Mouse (Mus musculus) urinary bladder, postnatal 0 days (tissue): Measurements from ENCODE around the gene Gm3411. TPM values are rescaled to one million over a fixed set of nuclear protein-coding genes. Genes with fewer than 3 reads are reported as not detected.

Experiments used
- polyA plus RNA-seq: library from polyadenylated mRNA; unstranded; fragments of >200 nt; fragmentation: Nextera tagmentation; extraction: Ambion mirVana; gene quantifications from 2 replicates; pipeline ENCODE4 v1.2.1, GENCODE M21; 2015

Gene Gm3411
- polyA plus RNA-seq, result 1.4 and 1.5 TPM in 2 replicates

DNA sequence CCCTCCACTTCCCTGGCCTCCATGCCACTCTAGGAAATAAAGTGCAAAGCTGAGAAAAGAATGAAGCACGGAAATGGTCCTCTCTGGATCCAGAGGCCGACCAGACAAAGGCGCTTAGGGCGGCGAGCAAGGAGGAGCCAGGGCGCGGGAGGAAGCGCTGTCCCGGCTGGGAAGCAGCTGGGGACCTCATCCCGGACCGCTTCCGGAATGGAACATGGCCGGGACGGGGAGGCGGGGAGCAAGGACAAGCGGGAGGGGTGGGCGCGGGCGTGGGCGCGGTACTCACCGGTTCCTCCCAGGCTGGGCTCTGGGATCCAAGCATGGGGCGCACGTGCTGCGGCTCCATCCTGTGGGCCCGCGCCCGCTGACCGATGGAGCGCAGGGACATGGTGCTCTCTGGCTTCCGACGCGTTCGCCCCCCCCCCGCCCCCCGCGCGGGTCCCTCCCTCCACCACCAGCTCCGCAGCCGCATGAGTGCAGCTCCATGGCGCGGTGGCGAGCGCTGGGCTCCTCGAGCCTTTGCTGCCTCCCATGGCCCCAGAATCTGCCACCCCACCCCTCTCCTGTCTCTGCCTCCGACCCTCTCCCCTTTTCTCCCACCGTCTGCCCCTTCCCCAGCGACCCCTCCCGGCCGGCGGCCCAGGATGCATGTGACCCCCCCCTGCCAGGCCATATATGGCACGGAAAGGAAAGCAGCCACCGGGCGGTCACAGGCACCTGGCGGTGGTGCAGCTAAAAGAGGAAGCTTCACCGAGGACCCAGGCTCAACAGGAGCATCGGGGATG lies at the start of gene Gm3411:
TSS of gene Gm3411 (minus strand) at position 320 of the 785 bp plus-strand sequence.

DNA sequence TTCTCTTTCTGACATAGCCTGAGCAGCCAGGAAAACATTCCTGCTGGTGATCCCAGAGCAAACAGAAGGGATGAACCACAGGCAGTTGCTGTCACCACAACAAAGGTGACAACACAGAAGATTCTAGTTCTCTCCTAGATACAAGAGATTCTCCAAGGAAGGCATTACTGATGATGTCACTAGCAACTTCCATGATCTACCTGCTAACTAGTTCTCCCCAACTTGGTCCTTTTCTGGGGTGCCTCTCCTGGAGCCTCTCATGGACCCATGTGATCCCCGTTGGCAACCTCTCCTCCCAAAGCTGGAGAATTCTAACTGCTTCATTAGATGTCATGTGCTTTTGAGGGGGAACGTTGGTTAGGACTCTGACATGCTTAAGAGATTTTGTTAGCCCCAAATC lies 17.7 kb upstream of the Gm3411 start, which contains the start of gene Gm21103:
TSS of gene Gm21103 (minus strand) at position 101 of the 400 bp plus-strand sequence.

DNA sequence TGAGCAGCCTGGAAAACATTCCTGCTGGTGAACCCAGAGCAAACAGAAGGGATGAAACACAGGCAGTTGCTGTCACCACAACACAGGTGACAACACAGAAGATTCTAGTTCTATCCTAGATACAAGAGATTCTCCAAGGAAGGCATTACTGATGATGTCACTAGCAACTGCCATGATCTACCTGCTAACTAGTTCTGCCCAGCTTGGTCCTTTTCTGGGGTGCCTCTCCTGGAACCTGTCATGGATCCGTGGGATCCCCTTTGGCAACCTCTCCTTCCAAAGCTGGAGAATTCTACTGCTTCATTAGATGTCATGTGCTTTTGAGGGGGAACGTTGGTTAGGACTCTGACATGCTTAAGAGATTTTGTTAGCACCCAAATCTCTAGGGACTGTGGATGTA lies 67.9 kb downstream of the Gm3411 start, which contains the start of gene Gm21560:
TSS of gene Gm21560 (minus strand) at position 101 of the 400 bp plus-strand sequence.

Other genes with a start within 250 kb of the Gm3411 start
- not detected in 2 replicates for gene Gm6337, start 229.0 kb downstream of the Gm3411 start, polyA plus RNA-seq
- gene Gm8206, start 193.3 kb downstream of the Gm3411 start, polyA plus RNA-seq, result 4.1 and 5.8 TPM in 2 replicates
- gene Gm3468, start 178.6 kb downstream of the Gm3411 start, polyA plus RNA-seq, result 2.4 and 3.4 TPM in 2 replicates
- not detected in 2 replicates for gene Gm3476, start 161.4 kb downstream of the Gm3411 start, polyA plus RNA-seq
- gene Gm21560, start 68.0 kb downstream of the Gm3411 start, polyA plus RNA-seq, result not detected in 2 replicates
- gene Gm21103, start 17.6 kb upstream of the Gm3411 start, polyA plus RNA-seq, result not detected in 2 replicates
- gene Gm3618, start 56.4 kb upstream of the Gm3411 start, polyA plus RNA-seq, result not detected in 2 replicates
- gene Gm16440, start 103.1 kb upstream of the Gm3411 start, polyA plus RNA-seq, result not detected in 2 replicates
- 0.79 and 1.1 TPM in 2 replicates for gene Gm3591, start 125.2 kb upstream of the Gm3411 start, polyA plus RNA-seq
- gene Gm3594, start 157.4 kb upstream of the Gm3411 start, polyA plus RNA-seq, result not detected in 2 replicates